10 mouse cellular contexts compared by ENCODE assay signal in genomic region chr15:10921064-10921463, GRCm38 (mm10). TPM values are rescaled to one million over a fixed set of nuclear protein-coding genes. Genes with fewer than 3 reads are reported as not detected.
DNase-seq lines count a peak whose midpoint lies in the region; ATAC-seq and TF ChIP-seq lines count a peak whose summit lies in the region.
"Had no signal": no experiment of that assay in that cellular context is flagged by ENCODE, and none has a peak within 500 bp of the region (broad histone marks: within the 10 kb centered on the region; RNA-seq: fewer than 3 reads in every experiment).

No protein-coding gene starts in this region.

- H3K4me3 ChIP-seq in forebrain, embryonic 14.5 days (ENCODE audit: low read depth, low read length): no peak overlapping the region
- no peak overlapping the region for H3K4me3 ChIP-seq in forebrain, embryonic 12.5 days (replicated peaks)
- H3K4me3 ChIP-seq in lung, postnatal 0 days (ENCODE audit: low read depth, low read length): no peak overlapping the region
- H3K4me3 ChIP-seq in midbrain, embryonic 15.5 days: no peak overlapping the region
- H3K4me3 ChIP-seq: heart, embryonic 15.5 days; midbrain, embryonic 12.5 days had no signal

- H3K9me3 ChIP-seq in forebrain, embryonic 14.5 days (replicated peaks; ENCODE audit: control insufficient read depth, low read length): no peaks in the 10 kb centered on the region
- no peaks in the 10 kb centered on the region for H3K9me3 ChIP-seq in forebrain, embryonic 12.5 days
- no peaks in the 10 kb centered on the region for H3K9me3 ChIP-seq in lung, postnatal 0 days (ENCODE audit: low read length)
- H3K9me3 ChIP-seq in midbrain, embryonic 15.5 days: no peaks in the 10 kb centered on the region
- H3K9me3 ChIP-seq: heart, embryonic 15.5 days; midbrain, embryonic 12.5 days had no signal

- TF ChIP-seq EP300 in lung, postnatal 0 days (IDR thresholded peaks at IDR 0.05): no peak

- no peaks in the 10 kb centered on the region for H3K27me3 ChIP-seq in forebrain, embryonic 14.5 days (replicated peaks; ENCODE audit: control insufficient read depth, insufficient read depth, low read length)
- no peaks in the 10 kb centered on the region for H3K27me3 ChIP-seq in forebrain, embryonic 12.5 days
- H3K27me3 ChIP-seq in lung, postnatal 0 days (replicated peaks; ENCODE audit: insufficient read depth, low read length): no peaks in the 10 kb centered on the region
- no peaks in the 10 kb centered on the region for H3K27me3 ChIP-seq in midbrain, embryonic 15.5 days (replicated peaks)
- H3K27me3 ChIP-seq: midbrain, embryonic 12.5 days had no signal

- no peak overlapping the region for H3K27ac ChIP-seq in forebrain, embryonic 14.5 days (ENCODE audit: low read depth, low read length)
- no peak overlapping the region for H3K27ac ChIP-seq in forebrain, embryonic 12.5 days
- H3K27ac ChIP-seq in lung, postnatal 0 days (ENCODE audit: low read length): no peak overlapping the region
- no peak overlapping the region for H3K27ac ChIP-seq in midbrain, embryonic 15.5 days
- H3K27ac ChIP-seq: heart, embryonic 15.5 days; midbrain, embryonic 12.5 days had no signal

- no peaks in the 10 kb centered on the region for H3K36me3 ChIP-seq in forebrain, embryonic 14.5 days (ENCODE audit: control insufficient read depth, insufficient read depth, low read length)
- H3K36me3 ChIP-seq in forebrain, embryonic 12.5 days (replicated peaks): no peaks in the 10 kb centered on the region
- H3K36me3 ChIP-seq in lung, postnatal 0 days (ENCODE audit: insufficient read depth, low read length): no peaks in the 10 kb centered on the region
- H3K36me3 ChIP-seq in midbrain, embryonic 15.5 days (replicated peaks): no peaks in the 10 kb centered on the region
- H3K36me3 ChIP-seq: heart, embryonic 15.5 days; midbrain, embryonic 12.5 days had no signal

- H3K4me1 ChIP-seq in forebrain, embryonic 14.5 days (ENCODE audit: control insufficient read depth, insufficient read depth, low read length): no peaks in the 10 kb centered on the region
- peaks cover 5% of the 10 kb centered on the region for H3K4me1 ChIP-seq in forebrain, embryonic 12.5 days
- no peaks in the 10 kb centered on the region for H3K4me1 ChIP-seq in lung, postnatal 0 days (ENCODE audit: insufficient read depth, low read depth, low read length)
- H3K4me1 ChIP-seq in midbrain, embryonic 15.5 days: no peaks in the 10 kb centered on the region; the same call in 1 of the 2 replicates
- H3K4me1 ChIP-seq: heart, embryonic 15.5 days had no signal

- WGBS in forebrain, embryonic 14.5 days: 27% methylated on average over 4 of the region's 4 CpGs
- 34% methylated on average over 4 of the region's 4 CpGs for WGBS in forebrain, embryonic 12.5 days
- WGBS in lung, postnatal 0 days: 9% methylated on average over 4 of the region's 4 CpGs
- 27% methylated on average over 4 of the region's 4 CpGs for WGBS in midbrain, embryonic 15.5 days

- peak; percentile 68 for TF ChIP-seq CTCF in lung, postnatal 0 days (IDR thresholded peaks at IDR 0.05)

- DNase-seq in forebrain, embryonic 14.5 days (ENCODE audit: low spot score): peak; percentile 23
- peak; percentile 62 for DNase-seq in lung, postnatal 0 days (ENCODE audit: low spot score)
- DNase-seq in lung, adult 18-20 months: no peak
- peak; percentile 40 for DNase-seq in embryo, embryonic 10 days (ENCODE audit: low spot score)
- DNase-seq in urinary bladder, postnatal 14 days (ENCODE audit: low spot score): no peak
- DNase-seq in adrenal gland, adult 8-10 months: no peak

- H3K4me2 ChIP-seq in forebrain, embryonic 14.5 days (ENCODE audit: low read length): no peak overlapping the region
- H3K4me2 ChIP-seq in forebrain, embryonic 12.5 days: no peak overlapping the region
- no peak overlapping the region for H3K4me2 ChIP-seq in lung, postnatal 0 days (replicated peaks; ENCODE audit: low read depth, low read length)
- no peak overlapping the region for H3K4me2 ChIP-seq in midbrain, embryonic 15.5 days
- H3K4me2 ChIP-seq: heart, embryonic 15.5 days; midbrain, embryonic 12.5 days had no signal

- no peak for ATAC-seq in forebrain, embryonic 14.5 days
- ATAC-seq in forebrain, embryonic 12.5 days (ENCODE audit: low FRiP score): no peak
- no peak for ATAC-seq in lung, postnatal 0 days
- ATAC-seq in midbrain, embryonic 15.5 days (replicated peaks): 0 out of 2 replicates have a peak, but pooled peaks have one; percentile 37

- H3K9ac ChIP-seq in forebrain, embryonic 14.5 days (ENCODE audit: low read length): no peak overlapping the region
- no peak overlapping the region for H3K9ac ChIP-seq in forebrain, embryonic 12.5 days
- no peak overlapping the region for H3K9ac ChIP-seq in lung, postnatal 0 days (replicated peaks; ENCODE audit: low read depth)
- H3K9ac ChIP-seq in midbrain, embryonic 15.5 days: no peak overlapping the region
- H3K9ac ChIP-seq: heart, embryonic 15.5 days; midbrain, embryonic 12.5 days had no signal

RNA-seq across cellular contexts. Expression of gene C1qtnf3, which starts 31.1 kb away (rescaled TPM):
- 0.15 and 0.23 TPM in 2 replicates for polyA plus RNA-seq in forebrain, embryonic 14.5 days (2014; fragmentation: Nextera tagmentation; extraction: Ambion mirVana)
- polyA plus RNA-seq in forebrain, embryonic 12.5 days (2016; fragmentation: Nextera tagmentation; extraction: Ambion mirVana): 0.59 and 1.6 TPM in 2 replicates
- 2.5 TPM in 2 replicates for polyA plus RNA-seq in lung, postnatal 0 days (2015; fragmentation: Nextera tagmentation; extraction: Ambion mirVana)
- 0.89 and 0.93 TPM in 2 replicates for polyA plus RNA-seq in midbrain, embryonic 15.5 days (2015; fragmentation: Nextera tagmentation; extraction: Ambion mirVana)
- 1 to 10 TPM in 2 of 4 experiments, under 1 TPM in 2; 0.28 to 1.2 (median 0.84) TPM for total RNA-seq in adrenal gland, adult 8-10 months (2022)

Comparison
In these comparisons a context has a peak if more than half of its experiments do, and no peak if none do; other contexts are left out.
1. DNase-seq: peak in forebrain, embryonic 14.5 days (single experiment), lung, postnatal 0 days (single experiment) and embryo, embryonic 10 days (single experiment); none in lung, adult 18-20 months (0 of 2), urinary bladder, postnatal 14 days (single experiment) and adrenal gland, adult 8-10 months (single experiment).